Mouse (Mus musculus) CH12.LX (cell line): ENCODE results near the gene Osbpl3.

Source experiments
- CTCF ChIP-seq, 2 experiments: IDR thresholded peaks in 1 of 2; conservative IDR thresholded peaks in 1 of 2; 2 replicates each; pipeline ENCODE4 v1.5.1; 2011 to 2012; ENCODE audit warnings: low read depth in 2 of 2, low read length in 2 of 2, improper control_type of control experiment in 1 of 2, inconsistent platforms in 1 of 2, mild to moderate bottlenecking in 1 of 2, moderate library complexity in 1 of 2
- EP300 ChIP-seq: IDR thresholded peaks from 2 replicates; pipeline ENCODE4 v1.6.1; 2011; ENCODE audit warnings: low read length, improper control_type of control experiment
- IRF4 ChIP-seq: IDR thresholded peaks from 2 replicates; pipeline ENCODE4 v1.6.1; 2014; ENCODE audit warnings: low read depth, mild to moderate bottlenecking, inconsistent platforms, low read length, improper control_type of control experiment
- RCOR1 ChIP-seq: conservative IDR thresholded peaks from 2 replicates; pipeline ENCODE4 v1.6.1; 2012; ENCODE audit warnings: low read depth, mild to moderate bottlenecking, inconsistent platforms, low read length, improper control_type of control experiment
- ZNF384 ChIP-seq: IDR thresholded peaks from 2 replicates; pipeline ENCODE4 v1.6.1; 2012; ENCODE audit warnings: low read depth, low read length, improper control_type of control experiment, inconsistent platforms

GRCm38 (mm10) chr6:50362196-50362595 lies 93.8 kb downstream of the Osbpl3 start:
- TF ChIP-seq CTCF (conservative IDR thresholded peaks at IDR 0.05 in 1 of 2, IDR thresholded peaks at IDR 0.05 in 1 of 2; ENCODE audit: low read depth in 2 of 2, low read length in 2 of 2) = no peak
- TF ChIP-seq EP300 = no peak
- no peak for TF ChIP-seq ZNF384
- TF ChIP-seq RCOR1 = no peak
- no peak for TF ChIP-seq IRF4
